Mouse (Mus musculus) ES-Bruce4 (cell line): ENCODE data around the gene Map4. TPM values are rescaled to one million over a fixed set of nuclear protein-coding genes. Genes with fewer than 3 reads are reported as not detected.
"Not testable (repeated sequence)": the region's sequence is repeated elsewhere in the genome, so short reads cannot be mapped to it uniquely, and the experiment has no call there.

ENCODE experiments used
- H3K27ac ChIP-seq: 2 replicates; pipeline ENCODE4 v1.5.1; 2012; ENCODE audit warnings: low read length, inconsistent platforms; ENCODE audit not compliant: insufficient read depth
- H3K27me3 ChIP-seq: 2 replicates; pipeline ENCODE4 v1.6.1; 2012; ENCODE audit warnings: mild to moderate bottlenecking, low read length, inconsistent platforms; ENCODE audit not compliant: control insufficient read depth, poor library complexity, insufficient read depth, severe bottlenecking
- H3K36me3 ChIP-seq: 2 replicates; pipeline ENCODE4 v1.6.1; 2012; ENCODE audit warnings: inconsistent platforms, mild to moderate bottlenecking, low read length, moderate library complexity; ENCODE audit not compliant: control insufficient read depth, poor library complexity, insufficient read depth, severe bottlenecking
- H3K4me1 ChIP-seq: one replicate; pipeline ENCODE4 v1.8.1; 2011; ENCODE audit warnings: low read length; ENCODE audit not compliant: control insufficient read depth, insufficient read depth
- H3K4me3 ChIP-seq: 2 replicates; pipeline ENCODE4 v1.5.1; 2011; ENCODE audit warnings: low read depth, mild to moderate bottlenecking, low read length
- H3K9ac ChIP-seq: 2 replicates; pipeline ENCODE4 v1.6.1; 2012; ENCODE audit warnings: low read depth, mild to moderate bottlenecking, inconsistent platforms; ENCODE audit not compliant: poor library complexity, severe bottlenecking
- H3K9me3 ChIP-seq: replicated peaks from 2 replicates; pipeline ENCODE4 v1.6.1; 2012; ENCODE audit warnings: mild to moderate bottlenecking, low read length, inconsistent platforms; ENCODE audit not compliant: control insufficient read depth, poor library complexity, insufficient read depth, severe bottlenecking
- CTCF ChIP-seq: IDR thresholded peaks from one replicate; pipeline ENCODE4 v1.8.1; 2011; ENCODE audit warnings: low read depth, low read length
- EP300 ChIP-seq: IDR thresholded peaks from 2 replicates; pipeline ENCODE4 v1.6.1; 2011; ENCODE audit warnings: low read depth, low read length; ENCODE audit not compliant: insufficient read depth
- POLR2A ChIP-seq: IDR thresholded peaks from one replicate; pipeline ENCODE4 v1.8.1; 2011; ENCODE audit warnings: low read length; ENCODE audit not compliant: insufficient read depth
- polyA plus RNA-seq: library from polyadenylated mRNA; stranded (reverse); fragments of >200 nt; gene quantifications from 2 replicates; pipeline ENCODE4 v1.2.4, GENCODE M21; 2011; ENCODE audit warnings: low read depth; ENCODE audit not compliant: missing spikeins, insufficient read depth, insufficient read length

Gene Map4
- polyA plus RNA-seq, 1 experiment, result 161 TPM

DNA sequence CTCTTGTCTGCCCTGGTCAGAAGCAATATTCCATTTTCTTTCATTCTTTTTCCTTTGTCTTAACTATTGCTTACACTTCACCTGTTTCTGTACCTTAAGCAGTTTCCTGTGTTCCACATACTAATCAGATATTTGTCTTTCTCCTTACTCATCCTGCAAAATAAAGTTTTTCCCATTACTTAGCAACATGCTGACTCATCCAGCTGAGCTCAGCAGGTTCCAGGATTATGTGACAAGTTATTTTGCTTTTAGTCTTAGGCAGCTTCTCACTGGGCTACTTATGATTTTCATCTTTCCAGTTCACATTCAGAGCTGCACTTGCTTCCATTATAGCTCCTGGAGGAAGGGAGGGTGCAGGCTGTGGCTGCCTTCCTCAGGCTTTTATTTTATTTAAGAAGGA, 133.4 kb downstream of the Map4 start:
- H3K27me3 ChIP-seq, result no peaks in the 10 kb centered on the region
- no peak overlapping the region for H3K27ac ChIP-seq
- H3K9me3 ChIP-seq, result no peaks in the 10 kb centered on the region
- no peaks in the 10 kb centered on the region for H3K4me1 ChIP-seq
- peaks cover 27% of the 10 kb centered on the region for H3K36me3 ChIP-seq
- H3K9ac ChIP-seq, result no peak overlapping the region
- TF ChIP-seq EP300, result no peak
- TF ChIP-seq POLR2A, result no peak
- TF ChIP-seq CTCF, result no peak
- no peak overlapping the region for H3K4me3 ChIP-seq

- peaks cover 36% of the 10 kb centered on the region for H3K36me3 ChIP-seq
- no peaks in the 10 kb centered on the region for H3K4me1 ChIP-seq
- TF ChIP-seq EP300 (no peak), POLR2A (no peak), CTCF (no peak)
These were observed 137.5 kb downstream of the Map4 start for GRCm38 (mm10) chr9:110068745-110069144.

GRCm38 (mm10) chr9:110070358-110070757, 139.1 kb downstream of the Map4 start:
- Histone ChIP-seq H3K9ac (no peak overlapping the region), H3K4me1 (no peaks in the 10 kb centered on the region), H3K27ac (no peak overlapping the region), H3K4me3 (no peak overlapping the region), H3K9me3 (no peaks in the 10 kb centered on the region), H3K36me3 (peaks cover 33% of the 10 kb centered on the region), H3K27me3 (no peaks in the 10 kb centered on the region)
- TF ChIP-seq EP300, result no peak
- no peak for TF ChIP-seq CTCF
- TF ChIP-seq POLR2A, result no peak

More at GRCm38 (mm10) chr9:110068745-110069144, 137.5 kb downstream of the Map4 start:
- H3K27ac ChIP-seq, result no peak overlapping the region
- no peaks in the 10 kb centered on the region for H3K9me3 ChIP-seq
- H3K27me3 ChIP-seq, result no peaks in the 10 kb centered on the region
- H3K4me3 ChIP-seq, result no peak overlapping the region
- no peak overlapping the region for H3K9ac ChIP-seq

GRCm38 (mm10) chr9:110071011-110071410, 139.8 kb downstream of the Map4 start:
- H3K27me3 ChIP-seq, result no peaks in the 10 kb centered on the region
- H3K4me3 ChIP-seq, result no peak overlapping the region
- H3K9ac ChIP-seq, result no peak overlapping the region
- H3K4me1 ChIP-seq, result no peaks in the 10 kb centered on the region
- no peaks in the 10 kb centered on the region for H3K9me3 ChIP-seq
- H3K36me3 ChIP-seq, result peaks cover 31% of the 10 kb centered on the region
- H3K27ac ChIP-seq, result no peak overlapping the region
- TF ChIP-seq CTCF (no peak), EP300 (no peak), POLR2A (no peak)

GRCm38 (mm10) chr9:110071843-110072242, 140.6 kb downstream of the Map4 start:
- Histone ChIP-seq H3K9ac (no peak overlapping the region), H3K36me3 (peaks cover 30% of the 10 kb centered on the region), H3K27me3 (no peaks in the 10 kb centered on the region), H3K4me3 (no peak overlapping the region), H3K9me3 (no peaks in the 10 kb centered on the region), H3K27ac (no peak overlapping the region), H3K4me1 (no peaks in the 10 kb centered on the region)
- TF ChIP-seq EP300 (no peak), CTCF (peak; percentile 90), POLR2A (no peak)

DNA sequence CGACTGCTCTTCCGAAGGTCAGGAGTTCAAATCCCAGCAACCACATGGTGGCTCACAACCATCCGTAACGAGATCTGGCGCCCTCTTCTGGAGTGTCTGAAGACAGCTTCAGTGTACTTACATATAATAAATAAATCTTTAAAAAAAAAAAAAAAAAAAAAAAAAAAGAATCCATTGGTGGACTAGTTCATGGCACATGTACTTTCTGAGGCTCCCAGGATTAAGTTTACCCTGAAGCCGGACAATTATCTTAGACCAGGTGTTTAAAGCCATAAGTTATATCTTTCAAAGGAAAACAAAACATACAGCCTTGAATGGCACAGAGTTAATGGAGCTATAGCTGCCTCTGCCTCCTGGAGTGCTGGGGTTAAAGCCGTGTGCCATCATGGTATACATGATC, 145.2 kb downstream of the Map4 start:
- H3K9me3 ChIP-seq, H3K27me3 ChIP-seq, H3K9ac ChIP-seq, H3K27ac ChIP-seq, H3K4me3 ChIP-seq, H3K4me1 ChIP-seq: not testable (repeated sequence)
- H3K36me3 ChIP-seq, result peaks cover 20% of the 10 kb centered on the region

DNA sequence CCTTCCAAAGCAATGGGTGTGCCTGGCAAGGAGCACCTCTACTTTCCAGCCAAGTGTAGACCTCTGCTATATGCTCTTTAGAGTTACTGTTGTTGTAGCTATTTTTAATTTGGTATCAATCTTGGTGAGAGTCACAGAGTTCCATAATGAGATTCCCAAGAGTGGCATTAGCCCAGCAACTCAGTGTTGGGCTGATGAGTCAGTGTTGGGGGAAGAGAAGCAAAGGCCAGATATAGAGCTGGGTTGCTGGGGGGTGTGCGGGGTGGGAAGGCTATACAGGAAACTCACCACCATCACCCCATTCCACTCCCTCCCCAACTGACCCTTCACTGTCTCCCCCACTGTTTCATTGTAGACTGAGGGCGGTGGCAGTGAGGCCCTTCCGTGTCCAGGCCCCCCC, 149.8 kb downstream of the Map4 start:
- Histone ChIP-seq H3K9me3 (no peaks in the 10 kb centered on the region), H3K4me3 (no peak overlapping the region), H3K27me3 (no peaks in the 10 kb centered on the region), H3K36me3 (peaks cover 36% of the 10 kb centered on the region), H3K9ac (no peak overlapping the region), H3K27ac (no peak overlapping the region), H3K4me1 (no peaks in the 10 kb centered on the region)
- TF ChIP-seq EP300, result no peak
- TF ChIP-seq POLR2A, result no peak
- no peak for TF ChIP-seq CTCF
